Mouse (Mus musculus): Measurements from ENCODE around the gene Lama4. TPM values are rescaled to one million over a fixed set of nuclear protein-coding genes. Genes with fewer than 3 reads are reported as not detected.
A peak's percentile ranks its signal among the peaks of the same experiment; 100 is the strongest.

The Lama4 gene
- total RNA-seq, 2 experiments from 2014 or later, result 7.8 to 13.2 TPM

- no peak for TF ChIP-seq CTCF (IDR thresholded peaks at IDR 0.05)
- DNase-seq (ENCODE audit: extremely low spot score in 1 of 2, low spot score in 2 of 2), result no peak
- H3K4me3 ChIP-seq, result no peak overlapping the region
- intact Hi-C loops (cut with DNase I), result no loop called here
- no peak overlapping the region for H3K27ac ChIP-seq
These were observed 7.1 kb downstream of the Lama4 start for GRCm38 (mm10) chr10:38972221-38972946.

GRCm38 (mm10) chr10:38973016-38973415 is 7.7 kb downstream of the Lama4 start:
- no peak for TF ChIP-seq CTCF (IDR thresholded peaks at IDR 0.05)
- Histone ChIP-seq H3K27ac (no peak overlapping the region), H3K4me3 (no peak overlapping the region)
- intact Hi-C loops (cut with DNase I), result no loop called here
- DNase-seq (ENCODE audit: extremely low spot score in 1 of 2, low spot score in 2 of 2), result no peak

GRCm38 (mm10) chr10:38978195-38978594 is 12.9 kb downstream of the Lama4 start:
- intact Hi-C loops (cut with DNase I), result no loop called here
- no peak for DNase-seq (ENCODE audit: extremely low spot score in 1 of 2, low spot score in 2 of 2)
- Histone ChIP-seq H3K27ac (no peak overlapping the region), H3K4me3 (no peak overlapping the region)
- no peak for TF ChIP-seq CTCF (IDR thresholded peaks at IDR 0.05)

- TF ChIP-seq CTCF (IDR thresholded peaks at IDR 0.05), result no peak
- intact Hi-C loops (cut with DNase I), result no loop called here
These were observed 14.4 kb downstream of the Lama4 start for GRCm38 (mm10) chr10:38979699-38980098.

GRCm38 (mm10) chr10:38980980-38981379 is 15.7 kb downstream of the Lama4 start:
- intact Hi-C loops (cut with DNase I), result no loop called here
- Histone ChIP-seq H3K27ac (no peak overlapping the region), H3K4me3 (no peak overlapping the region)
- TF ChIP-seq CTCF (IDR thresholded peaks at IDR 0.05), result no peak
- no peak for DNase-seq (ENCODE audit: extremely low spot score in 1 of 2, low spot score in 2 of 2)

More at GRCm38 (mm10) chr10:38979699-38980098, 14.4 kb downstream of the Lama4 start:
- Histone ChIP-seq H3K27ac (no peak overlapping the region), H3K4me3 (no peak overlapping the region)
- no peak for DNase-seq (ENCODE audit: extremely low spot score in 1 of 2, low spot score in 2 of 2)

- TF ChIP-seq CTCF (IDR thresholded peaks at IDR 0.05), result no peak
- Histone ChIP-seq H3K4me3 (no peak overlapping the region), H3K27ac (peak overlapping the region; percentile 42)
- no peak for DNase-seq (ENCODE audit: extremely low spot score in 1 of 2, low spot score in 2 of 2)
- intact Hi-C loops (cut with DNase I), result no loop called here
These were observed 19.2 kb downstream of the Lama4 start for GRCm38 (mm10) chr10:38984358-38985075.

GRCm38 (mm10) chr10:38986053-38986452 is 20.7 kb downstream of the Lama4 start:
- no peak for TF ChIP-seq CTCF (IDR thresholded peaks at IDR 0.05)
- intact Hi-C loops (cut with DNase I), result no loop called here
- Histone ChIP-seq H3K27ac (no peak overlapping the region), H3K4me3 (no peak overlapping the region)
- no peak for DNase-seq (ENCODE audit: extremely low spot score in 1 of 2, low spot score in 2 of 2)

GRCm38 (mm10) chr10:38992827-38993226 is 27.5 kb downstream of the Lama4 start:
- intact Hi-C loops (cut with DNase I), result no loop called here
- no peak for TF ChIP-seq CTCF (IDR thresholded peaks at IDR 0.05)
- DNase-seq (ENCODE audit: extremely low spot score in 1 of 2, low spot score in 2 of 2), result no peak
- H3K27ac ChIP-seq, result no peak overlapping the region
- no peak overlapping the region for H3K4me3 ChIP-seq

GRCm38 (mm10) chr10:38993632-38994424 is 28.5 kb downstream of the Lama4 start:
- Histone ChIP-seq H3K27ac (no peak overlapping the region), H3K4me3 (no peak overlapping the region)
- no peak for DNase-seq (ENCODE audit: extremely low spot score in 1 of 2, low spot score in 2 of 2)
- intact Hi-C loops (cut with DNase I), result no loop called here
- no peak for TF ChIP-seq CTCF (IDR thresholded peaks at IDR 0.05)

GRCm38 (mm10) chr10:38994719-38995450 is 29.6 kb downstream of the Lama4 start:
- Histone ChIP-seq H3K27ac (no peak overlapping the region), H3K4me3 (no peak overlapping the region)
- no peak for DNase-seq (ENCODE audit: extremely low spot score in 1 of 2, low spot score in 2 of 2)
- intact Hi-C loops (cut with DNase I), result no loop called here
- no peak for TF ChIP-seq CTCF (IDR thresholded peaks at IDR 0.05)

GRCm38 (mm10) chr10:38995896-38996295 is 30.6 kb downstream of the Lama4 start:
- intact Hi-C loops (cut with DNase I), result no loop called here
- DNase-seq (ENCODE audit: extremely low spot score in 1 of 2, low spot score in 2 of 2), result no peak
- no peak for TF ChIP-seq CTCF (IDR thresholded peaks at IDR 0.05)
- Histone ChIP-seq H3K27ac (no peak overlapping the region), H3K4me3 (no peak overlapping the region)

All from left cerebral cortex, adult 2 months (tissue).